Mouse (Mus musculus): Measurements from ENCODE around the gene Agrp.

Agrp gene

GRCm38 (mm10) chr8:105550083-105550482 is 87.1 kb downstream of the Agrp start:
- no peak for TF ChIP-seq GATA4 (IDR thresholded peaks at IDR 0.05; ENCODE audit: insufficient replicate concordance, low read length)

- no peak for TF ChIP-seq GATA4 (IDR thresholded peaks at IDR 0.05; ENCODE audit: insufficient replicate concordance, low read length)
Observed at GRCm38 (mm10) chr8:105549506-105549905, 87.7 kb downstream of the Agrp start.

- no peak for TF ChIP-seq GATA4 (IDR thresholded peaks at IDR 0.05; ENCODE audit: insufficient replicate concordance, low read length)
Observed at GRCm38 (mm10) chr8:105546384-105547350, 90.5 kb downstream of the Agrp start.

- TF ChIP-seq GATA4 (IDR thresholded peaks at IDR 0.05; ENCODE audit: insufficient replicate concordance, low read length), result no peak
Observed at GRCm38 (mm10) chr8:105545249-105545648, 91.9 kb downstream of the Agrp start.

- no peak for TF ChIP-seq GATA4 (IDR thresholded peaks at IDR 0.05; ENCODE audit: insufficient replicate concordance, low read length)
Observed at GRCm38 (mm10) chr8:105544544-105545205, 92.5 kb downstream of the Agrp start.

- TF ChIP-seq GATA4 (IDR thresholded peaks at IDR 0.05; ENCODE audit: insufficient replicate concordance, low read length), result peak; percentile 76; the same call in 1 of the 2 replicates
Observed at GRCm38 (mm10) chr8:105543703-105544102, 93.5 kb downstream of the Agrp start.

GRCm38 (mm10) chr8:105542808-105543207 is 94.4 kb downstream of the Agrp start:
- TF ChIP-seq GATA4 (IDR thresholded peaks at IDR 0.05; ENCODE audit: insufficient replicate concordance, low read length), result no peak

- no peak for TF ChIP-seq GATA4 (IDR thresholded peaks at IDR 0.05; ENCODE audit: insufficient replicate concordance, low read length)
Observed at GRCm38 (mm10) chr8:105542032-105542656, 95.0 kb downstream of the Agrp start.

- TF ChIP-seq GATA4 (IDR thresholded peaks at IDR 0.05; ENCODE audit: insufficient replicate concordance, low read length), result no peak
Observed at GRCm38 (mm10) chr8:105538940-105539339, 98.3 kb downstream of the Agrp start.

- no peak for TF ChIP-seq GATA4 (IDR thresholded peaks at IDR 0.05; ENCODE audit: insufficient replicate concordance, low read length)
Observed at GRCm38 (mm10) chr8:105537011-105537677, 100.0 kb downstream of the Agrp start.

GRCm38 (mm10) chr8:105536546-105536945 is 100.6 kb downstream of the Agrp start:
- no peak for TF ChIP-seq GATA4 (IDR thresholded peaks at IDR 0.05; ENCODE audit: insufficient replicate concordance, low read length)

GRCm38 (mm10) chr8:105533892-105534329 is 103.3 kb downstream of the Agrp start:
- no peak for TF ChIP-seq GATA4 (IDR thresholded peaks at IDR 0.05; ENCODE audit: insufficient replicate concordance, low read length)

GRCm38 (mm10) chr8:105533439-105533838 is 103.8 kb downstream of the Agrp start:
- TF ChIP-seq GATA4 (IDR thresholded peaks at IDR 0.05; ENCODE audit: insufficient replicate concordance, low read length), result no peak

- TF ChIP-seq GATA4 (IDR thresholded peaks at IDR 0.05; ENCODE audit: insufficient replicate concordance, low read length), result no peak
Observed at GRCm38 (mm10) chr8:105531774-105532173, 105.4 kb downstream of the Agrp start.

GRCm38 (mm10) chr8:105529271-105529670 is 107.9 kb downstream of the Agrp start:
- TF ChIP-seq GATA4 (IDR thresholded peaks at IDR 0.05; ENCODE audit: insufficient replicate concordance, low read length), result no peak
